Mouse (Mus musculus) lung, postnatal 25 days (tissue): ENCODE data around the gene Cep41.
A peak's percentile ranks its signal among the peaks of the same experiment; 100 is the strongest.

Experiments
- DNase-seq: peaks from one replicate; pipeline ENCODE4 v3.0.0; 2022; ENCODE audit warnings: low spot score

Gene Cep41

DNA sequence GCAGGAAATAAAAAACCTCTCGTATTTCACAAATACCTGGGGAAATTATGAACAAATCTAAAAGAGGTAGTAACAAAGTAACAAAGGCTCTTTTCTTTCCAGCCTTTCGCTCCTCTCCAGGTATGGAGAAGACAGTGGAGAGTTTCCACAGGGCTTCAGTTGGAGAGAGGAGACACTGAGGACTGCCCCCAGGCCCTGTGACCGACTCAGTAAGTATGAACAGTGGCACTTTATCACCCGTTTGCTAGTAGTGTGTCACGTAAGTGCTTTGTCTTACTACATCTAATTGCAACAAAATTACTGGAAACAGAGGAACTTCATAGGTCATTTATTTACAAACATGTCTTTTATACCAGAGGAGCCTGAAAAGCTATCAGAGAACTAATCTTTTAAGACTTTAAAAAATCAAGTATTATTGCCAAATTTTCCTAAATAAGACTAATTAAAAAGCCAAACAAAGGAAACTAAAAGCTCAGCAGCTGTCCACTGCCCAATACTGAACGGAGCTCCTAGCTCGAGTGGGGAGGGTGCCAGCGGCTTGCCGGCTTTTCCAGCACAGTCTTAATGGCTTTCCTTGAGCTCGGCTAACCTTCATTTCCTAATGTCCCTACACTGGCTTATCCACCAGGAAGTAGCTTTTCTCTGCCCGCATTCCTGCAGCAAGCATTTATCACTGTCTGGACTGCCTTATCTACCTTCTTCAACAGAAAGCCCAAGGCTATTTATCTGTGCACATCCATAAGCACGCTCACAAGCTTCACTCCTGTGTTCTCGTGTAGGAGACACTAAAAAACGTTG lies 19.6 kb downstream of the Cep41 start:
- DNase-seq, result no peak

DNA sequence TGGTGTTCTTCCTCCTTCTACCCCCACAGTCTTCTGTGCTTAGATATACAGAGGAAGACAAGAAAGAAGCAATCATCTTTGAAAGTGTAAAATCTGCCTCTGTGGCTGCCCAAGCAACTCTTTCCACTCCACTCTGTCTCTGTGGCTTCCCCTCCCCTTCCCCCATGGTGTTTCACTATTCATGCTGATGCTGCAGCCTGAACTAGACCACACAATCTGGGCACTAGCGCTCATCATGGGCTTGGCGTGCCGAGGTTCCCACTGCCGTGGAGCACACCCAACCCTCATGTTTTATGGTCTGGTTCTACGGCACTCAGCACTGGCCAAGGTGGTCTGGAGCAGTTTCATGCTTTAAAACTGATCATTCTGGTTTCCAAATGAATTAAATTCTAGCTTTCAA lies 21.9 kb downstream of the Cep41 start:
- no peak for DNase-seq

DNA sequence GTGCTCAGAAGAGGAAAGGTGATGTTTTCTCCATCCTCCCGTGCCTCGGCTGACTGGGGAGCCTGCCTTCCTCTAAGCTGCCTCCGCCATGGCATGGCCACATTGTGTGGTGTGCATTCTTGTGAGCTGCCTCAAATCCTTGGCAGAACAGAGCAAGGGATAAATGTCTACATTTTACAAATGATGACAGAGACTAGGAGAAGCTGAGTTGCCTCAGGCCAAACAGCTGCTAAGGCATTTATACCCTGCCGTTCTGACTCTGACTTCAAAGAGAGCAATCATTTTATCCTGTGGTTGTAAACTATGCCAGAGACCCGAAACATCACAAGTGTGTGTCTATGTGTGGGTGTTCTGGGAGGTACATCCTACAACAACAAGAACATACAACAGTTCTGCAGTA lies 26.0 kb downstream of the Cep41 start:
- no peak for DNase-seq

DNA sequence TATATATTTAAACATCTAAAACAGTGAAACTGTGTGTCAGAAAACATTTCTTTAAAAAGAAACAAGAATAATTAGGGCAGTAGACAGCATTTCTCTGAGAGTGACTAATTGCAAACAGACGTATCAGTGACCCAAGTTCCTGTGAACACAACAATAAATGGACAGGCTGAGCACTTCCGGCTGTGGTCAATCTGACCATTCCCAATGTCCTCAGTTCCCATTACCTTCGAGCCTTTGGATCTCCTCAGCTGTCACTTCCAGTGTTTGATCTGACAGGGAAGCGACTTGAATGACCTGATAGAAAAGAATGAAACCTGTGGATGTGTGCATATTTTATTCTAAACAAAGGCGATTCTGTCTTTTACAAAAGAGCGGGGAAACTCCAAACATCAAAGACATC lies 27.5 kb downstream of the Cep41 start:
- DNase-seq, result no peak

DNA sequence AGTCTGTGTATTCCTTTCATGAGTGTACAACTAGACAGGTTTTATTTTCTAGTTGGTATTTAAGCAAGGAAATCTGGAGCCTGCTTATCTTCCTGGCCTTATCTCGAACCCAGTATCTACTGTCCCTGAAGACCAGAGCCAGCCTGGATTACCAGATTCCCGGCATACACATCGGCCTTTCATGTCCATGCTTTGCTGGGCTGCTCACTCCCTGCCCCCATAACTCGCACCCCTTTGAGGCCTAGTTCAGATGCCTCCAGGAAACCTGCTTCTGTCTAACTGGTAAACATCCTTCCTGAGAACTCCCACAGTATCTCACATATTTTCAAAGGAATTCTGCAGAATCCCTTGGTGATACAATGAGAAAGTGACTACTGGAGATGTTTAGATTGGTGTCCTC lies 28.3 kb downstream of the Cep41 start:
- no peak for DNase-seq

DNA sequence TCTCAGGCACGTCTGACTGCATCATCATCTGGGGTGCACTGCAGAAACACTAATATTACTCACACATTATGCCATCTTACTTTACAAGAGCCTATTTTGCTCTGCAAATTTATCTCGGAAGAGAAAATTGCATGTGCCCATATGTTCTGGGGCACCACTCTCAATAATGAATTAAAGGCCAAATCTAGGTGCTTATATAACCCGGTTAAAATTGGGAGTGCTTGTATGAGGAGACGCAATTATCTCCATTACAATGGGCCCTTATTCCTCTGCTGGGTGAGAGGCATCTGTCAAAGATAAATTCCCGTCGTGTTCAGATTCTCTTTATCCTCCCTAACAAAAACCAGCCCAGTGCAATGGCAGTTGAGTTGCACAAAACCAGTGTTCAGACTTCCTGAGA lies 28.8 kb downstream of the Cep41 start:
- no peak for DNase-seq

DNA sequence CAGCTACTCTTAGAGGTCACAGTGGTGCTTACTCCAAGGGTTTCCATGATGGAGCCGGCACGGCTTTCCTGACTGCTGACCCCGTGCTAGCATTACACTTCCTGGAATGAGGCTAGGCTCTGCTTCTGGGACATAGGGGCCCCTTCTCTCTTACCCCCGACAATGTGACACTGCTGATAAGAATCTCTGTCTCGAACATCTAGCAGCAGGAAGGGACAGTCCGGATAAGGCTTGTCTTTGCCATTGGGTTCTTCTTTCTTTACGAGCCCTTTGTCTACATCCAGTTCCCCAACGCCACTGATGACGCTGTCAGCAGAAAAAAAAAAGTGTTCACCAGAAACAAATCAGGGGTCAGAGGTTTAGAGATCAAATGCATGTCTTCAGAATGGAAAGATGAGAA lies 34.9 kb downstream of the Cep41 start:
- no peak for DNase-seq

DNA sequence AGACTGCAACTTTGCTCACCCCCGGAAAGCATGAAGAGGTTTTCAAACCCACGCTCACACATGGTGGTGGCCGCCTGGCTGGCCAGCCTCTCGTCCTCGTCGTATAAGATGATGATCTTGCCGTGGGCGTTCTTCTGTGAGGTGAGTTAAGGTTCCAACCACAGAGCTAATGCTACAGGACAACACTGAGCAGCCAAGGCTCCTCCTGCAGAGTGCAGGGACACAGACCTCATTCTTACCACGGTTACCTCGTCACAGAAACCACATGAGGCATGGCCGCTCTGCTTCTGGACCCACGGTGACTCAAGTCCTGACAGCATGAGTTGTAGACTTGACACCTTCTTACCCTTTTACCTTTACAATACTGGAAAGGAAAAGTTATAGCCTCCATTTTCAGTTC lies 36.3 kb downstream of the Cep41 start:
- DNase-seq, result no peak

DNA sequence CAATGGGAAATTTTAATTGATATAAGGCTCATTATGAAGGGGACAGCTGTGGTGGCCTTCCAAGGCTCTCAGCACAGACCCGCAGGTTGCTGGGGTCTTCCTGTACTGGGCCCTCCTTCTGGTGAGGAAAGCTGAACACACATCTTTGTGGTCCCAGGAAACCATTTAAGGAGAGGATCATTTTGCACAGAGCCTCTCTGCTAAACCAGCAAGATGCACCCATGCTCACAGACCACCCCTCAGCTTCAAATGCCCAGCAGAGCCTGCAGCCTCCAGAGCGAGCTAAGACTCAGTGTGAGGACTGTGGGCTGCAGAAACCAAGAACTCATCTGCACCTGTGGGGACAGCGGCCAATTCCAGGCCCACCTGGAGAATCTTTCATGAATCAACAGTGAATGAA lies 38.6 kb downstream of the Cep41 start:
- DNase-seq, result no peak

DNA sequence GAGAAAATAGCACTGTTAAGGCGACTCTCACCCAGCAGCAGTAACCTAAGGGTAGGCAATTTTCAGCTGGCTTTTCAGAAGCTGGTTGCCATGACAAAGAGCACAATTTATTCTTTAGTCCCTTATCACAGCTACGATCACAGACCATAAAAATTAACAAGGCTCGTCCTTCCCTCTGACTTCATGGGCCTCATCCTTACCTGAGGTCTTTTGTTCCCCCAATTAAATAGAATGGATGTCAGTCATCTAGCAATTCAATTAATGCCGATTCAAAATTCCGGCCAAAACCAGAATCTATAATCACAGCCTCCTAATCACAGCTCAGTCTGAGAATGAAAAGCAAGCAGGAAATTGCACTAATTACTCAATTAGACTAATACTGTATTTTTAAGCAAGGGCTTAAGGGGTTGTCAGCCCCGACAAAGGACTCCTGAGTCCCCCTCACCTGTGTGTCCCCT lies 39.1 kb downstream of the Cep41 start:
- DNase-seq, result no peak

DNA sequence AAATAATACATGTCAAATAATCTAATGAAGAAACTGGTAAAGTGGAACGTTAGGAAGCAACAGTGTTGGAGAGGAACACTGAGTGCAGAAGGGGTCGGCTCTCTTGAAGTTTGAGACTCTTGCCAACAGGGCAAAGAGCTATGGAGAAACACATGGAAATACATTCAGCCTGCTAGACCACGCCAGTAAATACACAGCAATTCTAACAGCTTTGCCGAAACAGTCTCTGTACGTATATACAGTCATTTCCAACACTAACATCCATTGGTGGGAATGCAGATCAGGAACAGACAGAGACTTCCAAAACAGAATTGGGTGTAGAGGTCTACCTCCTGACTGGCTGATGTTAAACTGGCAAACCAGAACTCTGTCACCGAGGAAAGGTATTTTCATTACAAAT lies 40.0 kb downstream of the Cep41 start:
- no peak for DNase-seq

DNA sequence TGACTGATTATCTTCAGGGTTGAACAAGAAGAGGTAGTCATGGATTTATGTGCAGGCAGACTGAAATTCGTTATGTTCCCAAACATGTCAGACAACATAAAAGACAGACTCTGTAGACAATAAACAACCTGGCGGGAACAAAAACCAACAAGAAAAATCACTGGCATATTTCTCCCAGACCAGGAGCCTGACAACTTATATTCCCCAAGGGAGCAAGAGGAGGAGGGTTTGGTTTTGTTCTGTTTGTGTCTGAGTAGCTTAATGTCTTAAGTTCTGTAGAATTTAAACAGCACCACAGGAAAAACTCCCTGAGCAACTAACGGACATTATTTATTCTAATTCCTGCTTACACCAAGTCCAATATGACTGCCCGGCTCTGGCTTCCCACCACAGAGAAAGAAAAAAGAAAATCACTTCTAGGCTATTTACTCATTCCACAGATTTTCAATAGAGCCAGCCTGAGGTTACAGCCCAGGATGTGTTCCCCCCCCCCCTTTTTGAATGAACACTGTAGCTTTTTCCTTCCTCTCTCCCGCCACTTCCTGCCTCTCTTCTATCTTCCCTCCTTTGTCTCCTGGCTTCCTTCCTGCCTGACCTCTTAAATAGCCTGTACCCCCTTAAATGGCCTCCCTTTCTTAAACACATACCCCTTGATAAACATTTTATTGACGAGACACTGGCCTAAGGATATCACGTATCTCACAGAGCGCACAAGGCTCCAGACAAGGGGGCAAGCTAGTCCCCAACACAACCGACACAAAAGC lies 40.9 kb downstream of the Cep41 start:
- DNase-seq, result no peak

DNA sequence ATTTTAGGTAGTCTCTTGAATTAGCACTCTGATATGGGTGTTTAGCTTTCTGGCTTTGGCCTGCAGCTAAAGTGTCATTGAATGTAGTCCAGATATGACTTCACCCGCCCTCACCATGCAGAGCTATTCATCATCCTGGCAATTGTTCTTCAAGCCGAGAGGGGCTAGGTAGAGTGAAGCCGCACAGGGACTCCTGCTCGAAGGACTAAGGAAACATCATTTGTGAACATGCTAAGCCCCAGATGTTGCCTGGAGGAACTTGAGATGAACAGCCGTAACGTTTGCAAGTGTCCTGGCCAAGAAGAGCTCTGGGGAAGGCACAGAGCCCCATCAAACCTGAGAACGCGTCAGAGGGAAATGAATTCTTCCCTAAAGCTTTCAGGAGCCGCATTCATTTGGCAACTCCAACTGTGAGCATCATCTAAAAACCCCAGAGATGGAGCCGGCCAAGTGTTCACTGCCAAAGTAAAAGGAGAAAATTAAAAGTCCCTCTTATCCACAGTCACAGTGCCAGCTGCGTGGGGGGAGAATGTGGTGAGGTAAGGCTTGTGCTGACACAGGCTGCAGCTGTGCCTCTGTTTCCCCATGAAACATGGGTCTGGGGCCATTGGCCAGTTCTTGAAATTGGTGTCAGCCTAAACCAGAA lies 43.8 kb downstream of the Cep41 start:
- DNase-seq, result no peak

DNA sequence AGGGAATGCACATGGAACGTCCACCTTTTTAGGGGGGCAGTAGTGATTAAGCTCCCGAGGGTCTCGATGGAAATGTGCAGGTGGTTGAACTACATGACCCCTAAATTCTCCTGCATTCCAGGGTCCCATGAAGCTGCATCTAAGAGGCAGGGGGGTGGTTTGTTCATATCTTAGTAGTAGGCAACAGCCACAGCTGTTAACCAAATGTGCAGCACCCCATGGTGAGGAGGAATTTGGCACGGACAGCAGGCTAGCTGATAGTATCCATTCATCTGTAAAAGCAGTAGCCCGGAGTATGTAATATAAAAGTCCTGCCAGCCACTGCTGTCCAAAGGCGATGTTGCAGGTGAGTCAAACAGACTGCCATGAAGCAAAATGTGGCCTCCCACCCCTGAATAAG lies 48.2 kb downstream of the Cep41 start:
- no peak for DNase-seq

DNA sequence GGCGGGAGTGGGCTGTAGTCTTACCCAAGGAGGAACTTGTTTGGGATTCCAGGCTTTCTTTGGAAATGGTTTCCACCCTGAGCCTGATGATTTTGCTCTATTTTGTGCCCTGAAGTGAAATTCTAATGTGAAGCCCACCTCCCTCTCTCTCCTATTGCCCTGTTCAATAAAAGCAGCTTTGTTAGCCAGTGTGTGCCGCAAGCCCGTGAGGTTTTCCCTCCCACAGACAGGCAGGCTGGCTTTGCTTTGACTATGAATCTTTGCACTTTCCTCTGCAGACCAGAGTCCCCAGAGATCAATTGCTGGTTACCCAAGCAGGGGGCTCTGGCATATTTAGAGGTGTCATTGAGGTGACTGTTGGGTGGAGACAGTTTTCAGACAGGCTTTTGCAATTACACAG lies 49.1 kb downstream of the Cep41 start:
- DNase-seq, result no peak

DNA sequence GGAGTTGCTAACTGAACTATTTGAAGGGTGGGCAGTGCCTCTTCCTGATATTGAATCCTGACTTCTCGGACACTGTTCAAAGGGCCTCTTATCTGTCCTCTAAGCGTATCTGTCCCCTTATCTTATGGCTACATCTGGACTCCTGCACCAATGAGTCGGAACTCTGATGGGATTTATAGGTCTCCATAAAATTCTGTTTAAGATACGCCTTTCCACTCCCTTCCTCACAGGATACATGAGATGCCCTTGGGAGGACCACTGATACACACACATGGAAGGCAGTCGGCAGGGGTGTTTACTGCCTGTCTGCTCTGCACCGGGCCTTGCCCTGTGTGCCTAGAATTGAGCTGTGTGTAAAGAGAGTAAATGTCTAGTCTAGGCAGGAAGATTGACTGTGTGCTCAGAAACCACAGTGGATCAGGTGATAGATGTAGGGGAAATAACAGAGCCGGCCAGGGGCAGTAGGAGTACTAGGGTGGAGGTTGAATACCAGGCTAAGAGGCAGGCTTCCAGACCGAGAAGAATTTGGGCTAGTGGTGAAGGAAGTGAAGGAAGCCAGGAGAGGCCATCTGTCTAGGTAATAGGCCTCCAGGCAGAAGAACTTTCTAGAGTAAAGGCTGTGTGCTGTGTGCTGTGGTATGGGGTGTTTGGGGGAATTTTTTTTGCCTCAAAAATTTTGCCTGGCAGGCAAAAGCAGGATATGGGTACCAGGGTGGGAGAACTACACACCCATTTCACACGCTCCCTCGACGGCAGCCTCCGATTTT lies 49.7 kb downstream of the Cep41 start:
- peak; percentile 36 for DNase-seq

DNA sequence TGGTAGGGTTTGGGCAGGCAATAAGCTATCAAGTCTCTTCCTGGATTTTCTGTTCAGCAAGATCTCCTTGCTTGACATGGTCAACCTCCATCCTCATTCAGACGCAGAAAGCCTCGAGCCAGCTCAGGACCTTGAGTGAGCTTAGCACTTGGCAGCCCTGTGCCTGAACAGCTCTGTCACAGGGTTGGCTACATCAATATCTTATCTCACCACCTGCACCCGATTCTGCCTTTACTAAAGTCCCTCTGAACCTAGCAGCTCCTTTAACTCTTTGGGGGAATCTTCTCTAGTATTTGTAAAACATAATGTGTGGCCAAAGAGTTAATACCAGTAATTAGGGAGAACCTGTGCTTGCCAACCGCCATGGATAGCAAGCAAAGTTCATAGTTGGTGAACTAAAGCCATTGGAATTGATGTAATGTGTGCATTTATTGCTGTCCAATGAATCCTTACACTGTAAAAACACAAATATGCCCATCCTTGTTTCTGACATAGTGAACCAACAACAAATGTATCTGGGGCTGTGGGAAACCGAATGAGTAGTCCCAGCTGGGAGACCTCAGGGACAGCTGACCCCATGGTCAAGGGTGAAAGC lies 54.8 kb downstream of the Cep41 start, which contains the start of gene Cpa1:
TSS of gene Cpa1 (plus strand) at position 545 of the 595 bp plus-strand sequence.
- no peak for DNase-seq

DNA sequence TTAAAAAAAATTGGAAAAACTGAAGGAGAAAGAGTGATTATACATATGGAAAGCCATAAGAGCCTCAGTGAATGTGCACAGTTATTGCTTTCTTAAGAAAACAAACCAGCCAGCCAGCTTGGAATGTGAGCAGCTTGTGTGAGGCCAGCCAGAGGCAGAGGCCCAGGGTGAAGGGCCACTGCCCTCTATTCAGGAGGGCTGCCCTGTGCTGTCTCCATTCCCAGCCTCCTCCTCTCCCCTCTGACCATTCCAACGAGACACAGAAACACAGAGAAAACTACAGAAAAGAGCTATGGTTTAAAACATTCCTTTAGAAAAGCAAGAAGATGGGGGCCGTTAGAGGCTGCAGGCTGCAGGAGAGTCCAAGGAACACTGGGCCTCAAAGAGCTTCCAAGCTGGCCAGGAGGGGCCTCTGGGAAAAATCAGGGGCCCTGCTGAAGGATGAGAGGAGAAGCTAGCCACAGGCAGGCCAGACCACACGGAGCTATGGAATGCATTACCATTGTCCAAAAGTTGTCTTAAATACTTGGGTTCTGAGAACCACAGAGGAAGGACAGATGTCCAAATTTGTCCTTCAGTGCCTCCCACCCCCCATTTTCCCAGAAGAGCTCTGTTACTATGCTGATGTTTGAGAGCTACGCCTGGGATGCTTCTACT lies 57.2 kb downstream of the Cep41 start:
- no peak for DNase-seq

DNA sequence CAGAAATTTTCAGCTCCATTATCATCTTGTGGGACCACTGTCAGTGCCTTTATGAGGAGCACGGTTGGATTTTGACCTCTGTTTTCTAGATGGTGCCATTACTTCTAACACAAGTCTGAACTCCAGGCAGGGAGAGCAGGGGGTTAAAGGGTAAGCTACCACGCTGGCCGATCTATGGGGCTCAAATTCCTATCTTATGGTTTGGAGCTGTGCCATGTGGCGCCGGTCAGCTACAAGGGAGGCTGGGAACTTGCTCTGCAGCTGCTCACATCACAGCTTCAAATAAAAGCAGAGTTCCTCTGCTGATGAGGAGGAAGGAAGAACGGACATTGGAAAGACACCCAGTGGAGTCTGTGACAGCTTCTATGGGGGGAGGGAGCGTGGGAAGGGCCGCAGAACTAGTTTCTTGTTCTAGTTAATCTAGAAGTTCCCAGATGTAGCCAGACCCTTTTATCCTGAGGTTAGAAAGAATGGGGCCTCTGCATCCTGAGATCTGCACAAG lies 58.1 kb downstream of the Cep41 start:
- DNase-seq, result no peak

DNA sequence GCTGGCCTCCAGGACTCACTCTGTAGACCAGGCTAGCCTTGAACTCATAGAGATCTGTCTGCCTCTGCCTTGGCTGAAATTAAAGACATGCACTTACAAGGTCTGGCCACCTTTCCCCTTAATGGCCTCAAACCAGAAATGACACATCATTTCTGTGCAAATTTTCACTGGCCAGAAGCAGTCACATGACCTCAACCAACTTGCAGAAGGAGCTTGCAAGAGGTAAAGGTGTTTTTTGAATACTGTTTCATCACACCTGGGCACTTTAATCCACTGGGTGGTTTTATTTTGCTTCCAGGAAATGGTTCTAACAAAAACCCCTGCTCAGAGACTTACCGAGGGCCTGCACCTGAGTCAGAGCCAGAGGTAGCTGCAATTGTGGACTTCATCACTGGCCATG lies 63.6 kb downstream of the Cep41 start:
- no peak for DNase-seq

DNA sequence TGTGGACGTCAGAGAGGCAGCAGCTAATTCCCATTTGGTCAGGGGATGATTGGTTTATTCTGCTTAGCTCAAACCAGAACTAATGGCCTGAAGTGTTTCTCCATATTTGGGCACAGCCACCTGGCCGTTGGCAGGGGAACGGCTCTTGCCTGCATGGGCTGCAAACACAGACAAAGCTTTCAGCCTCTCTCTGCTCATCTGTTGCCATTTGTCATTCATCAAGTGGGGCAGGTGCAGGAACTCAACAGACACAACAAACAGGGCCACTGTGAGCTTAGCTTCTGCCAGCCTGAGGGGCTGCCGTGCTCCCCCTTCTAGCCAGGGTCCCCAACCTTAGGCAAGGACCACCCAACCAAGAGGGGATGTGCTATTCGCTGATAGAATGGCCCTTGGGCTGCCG lies 65.4 kb downstream of the Cep41 start:
- DNase-seq, result no peak
